Mouse (Mus musculus) neural tube, embryonic 12.5 days (tissue): ENCODE results near the gene Tppp. TPM values are rescaled to one million over a fixed set of nuclear protein-coding genes. Genes with fewer than 3 reads are reported as not detected.
A peak's percentile ranks its signal among the peaks of the same experiment; 100 is the strongest.
"Not testable (repeated sequence)": the region's sequence is repeated elsewhere in the genome, so short reads cannot be mapped to it uniquely, and the experiment has no call there.

Source experiments
- ATAC-seq: fragments of 200-750 bp; cut with Nextera tagmentation; 2 replicates; pipeline ENCODE4 v1.8.0; 2017; ENCODE audit warnings: low read depth, mild to moderate bottlenecking, moderate TSS enrichment, moderate library complexity; ENCODE audit not compliant: low FRiP score
- H3K27ac ChIP-seq: fragments of 300-500 bp; sonication (generic); 2 replicates; pipeline ENCODE4 v1.5.1; 2016
- H3K27me3 ChIP-seq: fragments of 300-500 bp; sonication (generic); replicated peaks from 2 replicates; pipeline ENCODE4 v1.6.1; 2016; ENCODE audit warnings: mild to moderate bottlenecking
- H3K36me3 ChIP-seq: fragments of 300-500 bp; sonication (generic); 2 replicates; pipeline ENCODE4 v1.6.1; 2016; ENCODE audit warnings: mild to moderate bottlenecking
- H3K4me1 ChIP-seq: fragments of 300-500 bp; sonication (generic); 2 replicates; pipeline ENCODE4 v1.6.1; 2016
- H3K4me2 ChIP-seq: fragments of 300-500 bp; sonication (generic); replicated peaks from 2 replicates; pipeline ENCODE4 v1.6.1; 2016; ENCODE audit warnings: mild to moderate bottlenecking
- H3K4me3 ChIP-seq: fragments of 300-500 bp; sonication (generic); 2 replicates; pipeline ENCODE4 v1.5.1; 2016
- H3K9ac ChIP-seq: fragments of 300-500 bp; sonication (generic); 2 replicates; pipeline ENCODE4 v1.6.1; 2016; ENCODE audit warnings: mild to moderate bottlenecking
- H3K9me3 ChIP-seq: fragments of 300-500 bp; sonication (generic); 2 replicates; pipeline ENCODE4 v1.6.1; 2016; ENCODE audit warnings: mild to moderate bottlenecking
- WGBS: fragments of 180-500 bp; shearing (Covaris S2); methylation state at CpG from one replicate; pipeline ENCODE4 v1.1.7; 2016; 5-methylcytosine and 5-hydroxymethylcytosine counted together
- polyA plus RNA-seq: library from polyadenylated mRNA; unstranded; fragments of >200 nt; fragmentation: Nextera tagmentation; extraction: Ambion mirVana; gene quantifications from 2 replicates; pipeline ENCODE4 v1.2.1, GENCODE M21; 2016

Tppp gene
- polyA plus RNA-seq, 1 experiment from 2014 or later, result 5.6 TPM

- 84% methylated on average over 6 of the region's 6 CpGs for WGBS
Measured at GRCm38 (mm10) chr13:74000961-74001360, 8.2 kb upstream of the Tppp start.

GRCm38 (mm10) chr13:74001492-74001891 lies 7.7 kb upstream of the Tppp start:
- Histone ChIP-seq H3K4me1 (no peaks in the 10 kb centered on the region), H3K4me2 (no peak overlapping the region), H3K9ac (no peak overlapping the region), H3K27ac (no peak overlapping the region), H3K4me3 (no peak overlapping the region), H3K27me3 (no peaks in the 10 kb centered on the region), H3K9me3 (no peaks in the 10 kb centered on the region), H3K36me3 (no peaks in the 10 kb centered on the region)
- ATAC-seq, result no peak
- WGBS, result 77% methylated on average over 4 of the region's 4 CpGs

More at GRCm38 (mm10) chr13:74000961-74001360, 8.2 kb upstream of the Tppp start:
- H3K36me3 ChIP-seq, result no peaks in the 10 kb centered on the region
- H3K27ac ChIP-seq, result no peak overlapping the region
- H3K4me2 ChIP-seq, result no peak overlapping the region
- no peak for ATAC-seq
- H3K9ac ChIP-seq, result no peak overlapping the region
- H3K4me3 ChIP-seq, result no peak overlapping the region
- no peaks in the 10 kb centered on the region for H3K27me3 ChIP-seq
- H3K4me1 ChIP-seq, result no peaks in the 10 kb centered on the region
- no peaks in the 10 kb centered on the region for H3K9me3 ChIP-seq

GRCm38 (mm10) chr13:74006881-74007280 lies 2.3 kb upstream of the Tppp start:
- 89% methylated on average over 4 of the region's 4 CpGs for WGBS
- H3K9me3 ChIP-seq, result not testable (repeated sequence)

GRCm38 (mm10) chr13:74008216-74008615 lies 991 bp upstream of the Tppp start:
- H3K27ac ChIP-seq, H3K36me3 ChIP-seq, ATAC-seq, H3K4me3 ChIP-seq, H3K9ac ChIP-seq, H3K9me3 ChIP-seq: not testable (repeated sequence)
- peaks cover 11% of the 10 kb centered on the region for H3K4me1 ChIP-seq
- 81% methylated on average over 2 of the region's 2 CpGs for WGBS
- H3K27me3 ChIP-seq, result peaks cover 19% of the 10 kb centered on the region
- H3K4me2 ChIP-seq, result peak overlapping the region; percentile 97; the same call in 1 of the 2 replicates

More at GRCm38 (mm10) chr13:74006881-74007280, 2.3 kb upstream of the Tppp start:
- H3K4me2 ChIP-seq, H3K4me3 ChIP-seq, H3K27ac ChIP-seq, H3K9ac ChIP-seq, H3K36me3 ChIP-seq, ATAC-seq: not testable (repeated sequence)
- H3K27me3 ChIP-seq, result peaks cover 19% of the 10 kb centered on the region
- H3K4me1 ChIP-seq, result peaks cover 11% of the 10 kb centered on the region

- WGBS, result under 1% methylated on average over 55 of the region's 55 CpGs
- H3K36me3 ChIP-seq, result no peaks in the 10 kb centered on the region
- H3K9ac ChIP-seq, result peak overlapping the region; percentile 52
- no peaks in the 10 kb centered on the region for H3K9me3 ChIP-seq
- H3K4me2 ChIP-seq, result peak overlapping the region; percentile 97
- peak; percentile 63 for ATAC-seq
- peak overlapping the region; percentile 54 for H3K4me3 ChIP-seq
- H3K4me1 ChIP-seq, result peaks cover 11% of the 10 kb centered on the region
- 0 out of 2 replicates have a peak overlapping the region, but pooled peaks have one; percentile 4 for H3K27ac ChIP-seq
- H3K27me3 ChIP-seq, result peaks cover 19% of the 10 kb centered on the region
Measured at GRCm38 (mm10) chr13:74009791-74010614, 796 bp downstream of the Tppp start.

GRCm38 (mm10) chr13:74010678-74011077 lies 1.5 kb downstream of the Tppp start:
- H3K9me3 ChIP-seq, result no peaks in the 10 kb centered on the region
- H3K27ac ChIP-seq, result 0 out of 2 replicates have a peak overlapping the region, but pooled peaks have one; percentile 4
- 10% methylated on average over 3 of the region's 3 CpGs for WGBS
- 0 out of 2 replicates have a peak overlapping the region, but pooled peaks have one; percentile 52 for H3K9ac ChIP-seq
- H3K4me2 ChIP-seq, result peak overlapping the region; percentile 97
- peak overlapping the region; percentile 54 for H3K4me3 ChIP-seq
- peaks cover 11% of the 10 kb centered on the region for H3K4me1 ChIP-seq
- peaks cover 19% of the 10 kb centered on the region for H3K27me3 ChIP-seq
- H3K36me3 ChIP-seq, result no peaks in the 10 kb centered on the region
- ATAC-seq, result peak; percentile 11; the same call in 1 of the 2 replicates

GRCm38 (mm10) chr13:74015908-74016307 lies 6.7 kb downstream of the Tppp start:
- ATAC-seq, result no peak
- WGBS, result 79% methylated on average over 4 of the region's 4 CpGs

GRCm38 (mm10) chr13:74017426-74017825 lies 8.2 kb downstream of the Tppp start:
- 85% methylated on average over 4 of the region's 4 CpGs for WGBS
- Histone ChIP-seq H3K4me1 (no peaks in the 10 kb centered on the region), H3K4me2 (no peak overlapping the region), H3K27ac (no peak overlapping the region), H3K4me3 (no peak overlapping the region), H3K9me3 (no peaks in the 10 kb centered on the region), H3K9ac (no peak overlapping the region), H3K27me3 (no peaks in the 10 kb centered on the region), H3K36me3 (no peaks in the 10 kb centered on the region)
- ATAC-seq, result no peak

More at GRCm38 (mm10) chr13:74015908-74016307, 6.7 kb downstream of the Tppp start:
- no peaks in the 10 kb centered on the region for H3K4me1 ChIP-seq
- peaks cover 6% of the 10 kb centered on the region; the same call in 1 of the 2 replicates for H3K27me3 ChIP-seq
- no peak overlapping the region for H3K4me2 ChIP-seq
- no peak overlapping the region for H3K4me3 ChIP-seq
- no peaks in the 10 kb centered on the region for H3K9me3 ChIP-seq
- no peaks in the 10 kb centered on the region for H3K36me3 ChIP-seq
- no peak overlapping the region for H3K27ac ChIP-seq
- no peak overlapping the region for H3K9ac ChIP-seq

GRCm38 (mm10) chr13:74019006-74019405 lies 9.8 kb downstream of the Tppp start:
- ATAC-seq, H3K4me3 ChIP-seq, H3K4me2 ChIP-seq, H3K36me3 ChIP-seq, H3K9ac ChIP-seq, H3K27me3 ChIP-seq, H3K27ac ChIP-seq, H3K9me3 ChIP-seq, H3K4me1 ChIP-seq: not testable (repeated sequence)
- WGBS, result 89% methylated on average over 8 of the region's 8 CpGs

GRCm38 (mm10) chr13:74025151-74026081 lies 16.2 kb downstream of the Tppp start:
- H3K36me3 ChIP-seq, result no peaks in the 10 kb centered on the region
- H3K27ac ChIP-seq, result no peak overlapping the region
- no peaks in the 10 kb centered on the region for H3K9me3 ChIP-seq
- H3K9ac ChIP-seq, result no peak overlapping the region
- 0 out of 2 replicates have a peak, but pooled peaks cover 3% of the 10 kb centered on the region for H3K4me1 ChIP-seq
- no peaks in the 10 kb centered on the region for H3K27me3 ChIP-seq
- H3K4me3 ChIP-seq, result no peak overlapping the region
- H3K4me2 ChIP-seq, result no peak overlapping the region
- ATAC-seq, result no peak
- WGBS, result 71% methylated on average over 4 of the region's 4 CpGs

- Histone ChIP-seq H3K4me2 (no peak overlapping the region), H3K27me3 (no peaks in the 10 kb centered on the region), H3K4me3 (no peak overlapping the region), H3K36me3 (0 out of 2 replicates have a peak, but pooled peaks cover 1% of the 10 kb centered on the region), H3K9ac (no peak overlapping the region), H3K9me3 (no peaks in the 10 kb centered on the region), H3K27ac (no peak overlapping the region), H3K4me1 (0 out of 2 replicates have a peak, but pooled peaks cover 3% of the 10 kb centered on the region)
- 16% methylated on average over 2 of the region's 2 CpGs for WGBS
- ATAC-seq, result 0 out of 2 replicates have a peak, but pooled peaks have one; percentile 43
Measured at GRCm38 (mm10) chr13:74026215-74026614, 17.0 kb downstream of the Tppp start.

GRCm38 (mm10) chr13:74028116-74028515 lies 18.9 kb downstream of the Tppp start:
- Histone ChIP-seq H3K9ac (no peak overlapping the region), H3K36me3 (peaks cover 7% of the 10 kb centered on the region; the same call in 1 of the 2 replicates), H3K4me3 (no peak overlapping the region), H3K4me1 (0 out of 2 replicates have a peak, but pooled peaks cover 3% of the 10 kb centered on the region), H3K4me2 (no peak overlapping the region), H3K9me3 (no peaks in the 10 kb centered on the region), H3K27me3 (no peaks in the 10 kb centered on the region), H3K27ac (no peak overlapping the region)
- ATAC-seq, result no peak
- WGBS, result 69% methylated on average over 2 of the region's 2 CpGs
